Mouse (Mus musculus): ENCODE results near the gene Ccdc175. TPM values are rescaled to one million over a fixed set of nuclear protein-coding genes. Genes with fewer than 3 reads are reported as not detected.
A peak's percentile ranks its signal among the peaks of the same experiment; 100 is the strongest.

The Ccdc175 gene
- polyA plus RNA-seq, 1 experiment from 2014 or later, result 0.07 TPM

- Histone ChIP-seq H3K9ac (ENCODE audit: low read length) (peak within 1 kb of the TSS; percentile 88), H3K27me3 (ENCODE audit: control insufficient read depth, insufficient read depth, low read length) (no peaks in the 10 kb centered on the region), H3K9me3 (ENCODE audit: control insufficient read depth, low read length) (no peaks in the 10 kb centered on the region), H3K4me3 (ENCODE audit: low read depth, low read length) (peak within 1 kb of the TSS; percentile 65), H3K4me2 (ENCODE audit: low read depth, low read length, severe bottlenecking) (peak within 1 kb of the TSS; percentile 88), H3K4me1 (replicated peaks; ENCODE audit: control insufficient read depth, insufficient read depth, low read length) (peaks cover 6% of the 10 kb centered on the region; the same call in 1 of the 2 replicates), H3K27ac (ENCODE audit: low read depth, low read length) (peak within 1 kb of the TSS; percentile 94), H3K36me3 (ENCODE audit: control insufficient read depth, insufficient read depth, low read length) (no peaks in the 10 kb centered on the region)
- WGBS, result under 1% methylated on average over 60 of the region's 60 CpGs
- peak; percentile 97 for ATAC-seq (replicated peaks; ENCODE audit: low FRiP score)
- peak; percentile 100 for DNase-seq (ENCODE audit: low spot score)
Observed at GRCm38 (mm10) chr12:72085329-72086165, 99.3 kb downstream of the Ccdc175 start, which contains the start of the genes L3hypdh and Jkamp. Gene L3hypdh, minus strand, starts transcription at chr12:72085439. Gene Jkamp, plus strand, starts transcription at chr12:72085589.

DNA sequence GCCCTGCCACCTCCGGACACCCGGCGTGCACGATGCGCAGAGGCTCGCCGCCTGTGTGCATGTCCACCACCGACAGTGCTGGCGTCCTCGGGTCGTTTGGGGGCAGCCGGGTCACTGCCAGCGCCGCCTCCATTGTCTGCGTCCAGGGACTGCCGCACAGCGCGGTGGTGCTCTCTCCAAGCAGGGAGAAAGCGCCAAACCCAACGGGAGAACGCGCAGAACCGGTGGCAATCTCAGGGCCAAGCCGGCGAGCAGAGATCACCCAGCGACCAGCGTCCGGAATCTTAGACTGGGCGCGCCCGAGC, 99.9 kb downstream of the Ccdc175 start:
- Histone ChIP-seq H3K4me1 (replicated peaks; ENCODE audit: control insufficient read depth, insufficient read depth, low read length) (peaks cover 6% of the 10 kb centered on the region; the same call in 1 of the 2 replicates), H3K9me3 (ENCODE audit: control insufficient read depth, low read length) (no peaks in the 10 kb centered on the region), H3K27me3 (ENCODE audit: control insufficient read depth, insufficient read depth, low read length) (no peaks in the 10 kb centered on the region), H3K4me3 (ENCODE audit: low read depth, low read length) (peak overlapping the region; percentile 65), H3K4me2 (ENCODE audit: low read depth, low read length, severe bottlenecking) (peak overlapping the region; percentile 88), H3K36me3 (ENCODE audit: control insufficient read depth, insufficient read depth, low read length) (no peaks in the 10 kb centered on the region), H3K27ac (ENCODE audit: low read depth, low read length) (peak overlapping the region; percentile 59), H3K9ac (ENCODE audit: low read length) (peak overlapping the region; percentile 72)
- ATAC-seq (replicated peaks; ENCODE audit: low FRiP score), result no peak
- DNase-seq (ENCODE audit: low spot score), result no peak
- under 1% methylated on average over 31 of the region's 31 CpGs for WGBS

- H3K27ac ChIP-seq (ENCODE audit: low read depth, low read length), result peak overlapping the region; percentile 59
- peak overlapping the region; percentile 72 for H3K9ac ChIP-seq (ENCODE audit: low read length)
- H3K36me3 ChIP-seq (ENCODE audit: control insufficient read depth, insufficient read depth, low read length), result no peaks in the 10 kb centered on the region
- H3K4me1 ChIP-seq (replicated peaks; ENCODE audit: control insufficient read depth, insufficient read depth, low read length), result peaks cover 6% of the 10 kb centered on the region; the same call in 1 of the 2 replicates
- DNase-seq (ENCODE audit: low spot score) (no peak), ATAC-seq (replicated peaks; ENCODE audit: low FRiP score) (no peak; the same call in 1 of the 2 replicates)
- H3K9me3 ChIP-seq (ENCODE audit: control insufficient read depth, low read length), result no peaks in the 10 kb centered on the region
- H3K4me3 ChIP-seq (ENCODE audit: low read depth, low read length), result peak overlapping the region; percentile 65
- WGBS, result 3% methylated on average over 46 of the region's 46 CpGs
- no peaks in the 10 kb centered on the region for H3K27me3 ChIP-seq (ENCODE audit: control insufficient read depth, insufficient read depth, low read length)
- peak overlapping the region; percentile 88 for H3K4me2 ChIP-seq (ENCODE audit: low read depth, low read length, severe bottlenecking)
Observed at GRCm38 (mm10) chr12:72084261-72085023, 100.4 kb downstream of the Ccdc175 start.

- ATAC-seq (replicated peaks; ENCODE audit: low FRiP score) (no peak), DNase-seq (ENCODE audit: low spot score) (no peak)
- Histone ChIP-seq H3K36me3 (ENCODE audit: control insufficient read depth, insufficient read depth, low read length) (no peaks in the 10 kb centered on the region), H3K9me3 (ENCODE audit: control insufficient read depth, low read length) (no peaks in the 10 kb centered on the region), H3K27ac (ENCODE audit: low read depth, low read length) (no peak overlapping the region), H3K4me3 (ENCODE audit: low read depth, low read length) (no peak overlapping the region), H3K27me3 (ENCODE audit: control insufficient read depth, insufficient read depth, low read length) (no peaks in the 10 kb centered on the region), H3K4me2 (ENCODE audit: low read depth, low read length, severe bottlenecking) (no peak overlapping the region), H3K9ac (ENCODE audit: low read length) (no peak overlapping the region), H3K4me1 (replicated peaks; ENCODE audit: control insufficient read depth, insufficient read depth, low read length) (peaks cover 6% of the 10 kb centered on the region; the same call in 1 of the 2 replicates)
- WGBS, result 87% methylated on average over 9 of the region's 9 CpGs
Observed at GRCm38 (mm10) chr12:72083265-72083664, 101.6 kb downstream of the Ccdc175 start.

DNA sequence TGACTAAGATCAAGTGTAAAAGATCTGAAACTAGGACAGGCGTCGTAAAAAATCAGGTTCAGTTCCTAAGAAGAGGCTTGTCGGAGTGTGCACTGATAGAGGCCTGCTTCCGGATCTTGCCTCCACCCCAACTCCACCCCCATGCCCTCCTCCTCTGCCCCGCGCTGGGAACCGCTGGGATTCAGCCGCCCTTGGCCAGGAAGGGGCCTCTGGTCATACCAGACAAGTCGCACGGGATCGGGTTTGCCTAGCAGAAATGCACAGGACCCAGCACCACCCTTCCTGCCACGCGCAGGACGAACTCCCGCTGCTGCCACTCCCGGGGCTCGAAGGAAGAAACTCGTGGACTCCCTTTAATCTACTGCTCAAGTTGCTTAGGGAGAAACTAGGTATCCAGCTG, 102.5 kb downstream of the Ccdc175 start:
- WGBS, result 35% methylated on average over 18 of the region's 18 CpGs
- H3K9ac ChIP-seq (ENCODE audit: low read length), result no peak overlapping the region

GRCm38 (mm10) chr12:72081961-72082360, 102.9 kb downstream of the Ccdc175 start:
- Histone ChIP-seq H3K27me3 (ENCODE audit: control insufficient read depth, insufficient read depth, low read length) (no peaks in the 10 kb centered on the region), H3K9me3 (ENCODE audit: control insufficient read depth, low read length) (no peaks in the 10 kb centered on the region), H3K36me3 (ENCODE audit: control insufficient read depth, insufficient read depth, low read length) (no peaks in the 10 kb centered on the region), H3K4me1 (replicated peaks; ENCODE audit: control insufficient read depth, insufficient read depth, low read length) (peaks cover 6% of the 10 kb centered on the region; the same call in 1 of the 2 replicates), H3K4me3 (ENCODE audit: low read depth, low read length) (no peak overlapping the region), H3K9ac (ENCODE audit: low read length) (no peak overlapping the region), H3K27ac (ENCODE audit: low read depth, low read length) (no peak overlapping the region), H3K4me2 (ENCODE audit: low read depth, low read length, severe bottlenecking) (peak overlapping the region; percentile 21; the same call in 1 of the 2 replicates)
- DNase-seq (ENCODE audit: low spot score), result no peak
- 77% methylated on average over 3 of the region's 3 CpGs for WGBS
- no peak for ATAC-seq (replicated peaks; ENCODE audit: low FRiP score)

More for the DNA sequence above, 102.5 kb downstream of the Ccdc175 start:
- no peak overlapping the region for H3K4me3 ChIP-seq (ENCODE audit: low read depth, low read length)
- H3K4me1 ChIP-seq (replicated peaks; ENCODE audit: control insufficient read depth, insufficient read depth, low read length), result peaks cover 6% of the 10 kb centered on the region; the same call in 1 of the 2 replicates
- H3K36me3 ChIP-seq (ENCODE audit: control insufficient read depth, insufficient read depth, low read length), result no peaks in the 10 kb centered on the region
- ATAC-seq (replicated peaks; ENCODE audit: low FRiP score) (no peak), DNase-seq (ENCODE audit: low spot score) (peak; percentile 58)
- peak overlapping the region; percentile 21; the same call in 1 of the 2 replicates for H3K4me2 ChIP-seq (ENCODE audit: low read depth, low read length, severe bottlenecking)
- H3K27ac ChIP-seq (ENCODE audit: low read depth, low read length), result no peak overlapping the region
- no peaks in the 10 kb centered on the region for H3K9me3 ChIP-seq (ENCODE audit: control insufficient read depth, low read length)
- no peaks in the 10 kb centered on the region for H3K27me3 ChIP-seq (ENCODE audit: control insufficient read depth, insufficient read depth, low read length)

- no peak for ATAC-seq (replicated peaks; ENCODE audit: low FRiP score)
Observed at GRCm38 (mm10) chr12:72078248-72078647, 106.6 kb downstream of the Ccdc175 start.

More at GRCm38 (mm10) chr12:72078248-72078647, 106.6 kb downstream of the Ccdc175 start:
- no peak overlapping the region for H3K27ac ChIP-seq (ENCODE audit: low read depth, low read length)
- no peak overlapping the region for H3K4me3 ChIP-seq (ENCODE audit: low read depth, low read length)
- H3K4me1 ChIP-seq (replicated peaks; ENCODE audit: control insufficient read depth, insufficient read depth, low read length), result no peaks in the 10 kb centered on the region
- WGBS, result 91% methylated on average over 3 of the region's 3 CpGs
- no peak overlapping the region for H3K4me2 ChIP-seq (ENCODE audit: low read depth, low read length, severe bottlenecking)
- DNase-seq (ENCODE audit: low spot score), result no peak
- no peak overlapping the region for H3K9ac ChIP-seq (ENCODE audit: low read length)
- H3K9me3 ChIP-seq (ENCODE audit: control insufficient read depth, low read length), result no peaks in the 10 kb centered on the region
- no peaks in the 10 kb centered on the region for H3K27me3 ChIP-seq (ENCODE audit: control insufficient read depth, insufficient read depth, low read length)
- no peaks in the 10 kb centered on the region for H3K36me3 ChIP-seq (ENCODE audit: control insufficient read depth, insufficient read depth, low read length)
